ENCODE assay signal across 7 mouse cellular contexts in the genomic region with DNA sequence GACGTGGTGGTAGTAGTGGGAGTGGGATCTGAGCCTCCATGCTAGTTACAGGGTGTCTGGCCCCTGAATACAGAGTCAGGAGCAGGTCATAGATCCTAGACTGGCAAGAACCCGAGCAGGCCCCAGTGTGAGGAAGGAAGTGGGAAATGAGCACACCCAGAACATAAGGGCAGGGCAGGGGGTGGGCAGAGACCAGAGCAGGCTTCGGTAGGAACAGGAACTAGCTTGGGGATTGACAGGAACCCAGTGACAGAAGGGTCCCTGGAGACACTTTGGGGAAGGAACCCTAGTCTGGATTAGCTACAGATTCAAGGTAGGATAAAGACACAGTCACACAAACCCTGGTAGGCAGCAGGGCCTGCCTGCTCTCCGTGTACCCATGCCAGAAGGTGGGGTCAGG. TPM values are rescaled to one million over a fixed set of nuclear protein-coding genes. Genes with fewer than 3 reads are reported as not detected.
DNase-seq lines count a peak whose midpoint lies in the region; ATAC-seq and TF ChIP-seq lines count a peak whose summit lies in the region.

No protein-coding gene starts in this region.

- H3K27me3 ChIP-seq in CH12.LX (replicated peaks): no peaks in the 10 kb centered on the region
- no peaks in the 10 kb centered on the region for H3K27me3 ChIP-seq in heart, embryonic 10.5 days (ENCODE audit: insufficient read depth, poor library complexity, severe bottlenecking)
- no peaks in the 10 kb centered on the region for H3K27me3 ChIP-seq in lung, postnatal 0 days (replicated peaks; ENCODE audit: insufficient read depth, low read length)
- no peaks in the 10 kb centered on the region for H3K27me3 ChIP-seq in splenic B cell, adult 2 months (ENCODE audit: control insufficient read depth, insufficient read depth, low read length, poor library complexity, severe bottlenecking)

- H3K27ac ChIP-seq in CH12.LX (ENCODE audit: insufficient read depth, low read depth): peak overlapping the region; percentile 70
- peak overlapping the region; percentile 68 for H3K27ac ChIP-seq in heart, embryonic 10.5 days
- peak overlapping the region; percentile 91 for H3K27ac ChIP-seq in lung, postnatal 0 days (ENCODE audit: low read length)

- no peak for TF ChIP-seq CTCF in CH12.LX (conservative IDR thresholded peaks at IDR 0.05 in 1 of 2, IDR thresholded peaks at IDR 0.05 in 1 of 2; ENCODE audit: low read depth in 2 of 2, low read length in 2 of 2)
- no peak for TF ChIP-seq CTCF in lung, postnatal 0 days (IDR thresholded peaks at IDR 0.05)

- DNase-seq in CH12.LX (ENCODE audit: extremely low read depth): peak; percentile 66
- peak; percentile 24 for DNase-seq in MN1 (ENCODE audit: low spot score)
- no peak for DNase-seq in heart, embryonic 10.5 days (ENCODE audit: low spot score)
- DNase-seq in kidney, adult 9 months: peak; percentile 60
- peak; percentile 81 for DNase-seq in lung, postnatal 0 days (ENCODE audit: low spot score)
- peak; percentile 62 for DNase-seq in splenic B cell, adult 2 months (ENCODE audit: low read depth, low spot score)
- DNase-seq in ovary, postnatal 14 days (ENCODE audit: low spot score): no peak

- 34% methylated on average over 4 of the region's 4 CpGs for WGBS in heart, embryonic 10.5 days
- WGBS in lung, postnatal 0 days: 12% methylated on average over 4 of the region's 4 CpGs

- dilution Hi-C loops in CH12.LX (cut with MboI; ENCODE audit: extremely low pct_ligation_motif_present, extremely low pct_unique_long_range_greater_than_20kb, low sequenced_read_pairs): no loop called here

- TF ChIP-seq POLR2A in CH12.LX (IDR thresholded peaks at IDR 0.05; ENCODE audit: low read depth, low read length): no peak

- TF ChIP-seq RAD21 in CH12.LX (IDR thresholded peaks at IDR 0.05; ENCODE audit: low read depth, low read length): no peak

- peaks cover 14 to 53% of the 10 kb centered on the region in 2 experiments for H3K4me1 ChIP-seq in CH12.LX (ENCODE audit: control insufficient read depth in 1 of 2, insufficient read depth in 2 of 2)
- H3K4me1 ChIP-seq in heart, embryonic 10.5 days: peaks cover 46% of the 10 kb centered on the region
- peaks cover 11% of the 10 kb centered on the region; the same call in 1 of the 2 replicates for H3K4me1 ChIP-seq in lung, postnatal 0 days (ENCODE audit: insufficient read depth, low read depth, low read length)

- peak; percentile 36; the same call in 1 of the 2 replicates for TF ChIP-seq EP300 in CH12.LX (IDR thresholded peaks at IDR 0.05; ENCODE audit: low read length)
- TF ChIP-seq EP300 in lung, postnatal 0 days (IDR thresholded peaks at IDR 0.05): 0 out of 2 replicates have a peak, but pooled peaks have one; percentile 36

- peak overlapping the region; percentile 31 for H3K9ac ChIP-seq in CH12.LX (ENCODE audit: insufficient read depth, low read depth)
- no peak overlapping the region for H3K9ac ChIP-seq in lung, postnatal 0 days (replicated peaks; ENCODE audit: low read depth)

- peak overlapping the region; percentile 87 for H3K4me2 ChIP-seq in CH12.LX (ENCODE audit: insufficient read depth, low read depth, poor library complexity, severe bottlenecking)
- H3K4me2 ChIP-seq in lung, postnatal 0 days (replicated peaks; ENCODE audit: low read depth, low read length): peak overlapping the region; percentile 82

- H3K79me2 ChIP-seq in CH12.LX (replicated peaks; ENCODE audit: control insufficient read depth, extremely low read depth, insufficient read depth, poor library complexity, severe bottlenecking): no peaks in the 10 kb centered on the region

- peak overlapping the region; percentile 50 to 59 (median 57) for H3K4me3 ChIP-seq in CH12.LX (replicated peaks in 1 of 3; ENCODE audit: low read depth in 2 of 3, low read length in 2 of 3, poor library complexity in 1 of 3)
- H3K4me3 ChIP-seq in heart, embryonic 10.5 days: peak overlapping the region; percentile 72
- H3K4me3 ChIP-seq in lung, postnatal 0 days (ENCODE audit: low read depth, low read length): peak overlapping the region; percentile 46

- in situ Hi-C loops in CH12.LX (cut with MboI; ENCODE audit: low pct_ligation_motif_present, low pct_unique_long_range_greater_than_20kb, low sequenced_read_pairs): no loop called here

- no peaks in the 10 kb centered on the region for H3K36me3 ChIP-seq in CH12.LX (replicated peaks in 1 of 2; ENCODE audit: control insufficient read depth in 1 of 2, insufficient read depth in 1 of 2, low read length in 1 of 2)
- no peaks in the 10 kb centered on the region for H3K36me3 ChIP-seq in heart, embryonic 10.5 days
- no peaks in the 10 kb centered on the region for H3K36me3 ChIP-seq in lung, postnatal 0 days (ENCODE audit: insufficient read depth, low read length)
- H3K36me3 ChIP-seq in splenic B cell, adult 2 months (ENCODE audit: control insufficient read depth, insufficient read depth, low read length, poor library complexity, severe bottlenecking): no peaks in the 10 kb centered on the region

- ATAC-seq in lung, postnatal 0 days: no peak

- H3K9me3 ChIP-seq in CH12.LX (replicated peaks; ENCODE audit: low read length): no peaks in the 10 kb centered on the region
- H3K9me3 ChIP-seq in heart, embryonic 10.5 days: no peaks in the 10 kb centered on the region
- H3K9me3 ChIP-seq in lung, postnatal 0 days (ENCODE audit: low read length): no peaks in the 10 kb centered on the region

TF ChIP-seq in CH12.LX, 34 proteins besides CTCF, POLR2A, EP300 and RAD21:
- TF ChIP-seq NRF1 (IDR thresholded peaks at IDR 0.05; ENCODE audit: low read depth, low read length) (0 out of 2 replicates have a peak, but pooled peaks have one; percentile 17), MAZ (IDR thresholded peaks at IDR 0.05; ENCODE audit: low read depth, low read length) (no peak), RCOR1 (conservative IDR thresholded peaks at IDR 0.05; ENCODE audit: low read depth, low read length) (no peak), JUND (conservative IDR thresholded peaks at IDR 0.05; ENCODE audit: low read depth, low read length) (no peak), IRF4 (IDR thresholded peaks at IDR 0.05; ENCODE audit: low read depth, low read length) (peak; percentile 28; the same call in 1 of the 2 replicates), ELF1 (IDR thresholded peaks at IDR 0.05; ENCODE audit: low read depth, low read length) (peak; percentile 57), HCFC1 (IDR thresholded peaks at IDR 0.05; ENCODE audit: low read depth, low read length) (peak; percentile 30; the same call in 1 of the 2 replicates), NELFE (IDR thresholded peaks at IDR 0.05; ENCODE audit: low read depth, low read length) (peak; percentile 40; the same call in 1 of the 2 replicates)
TF ChIP-seq in CH12.LX: peak in this region for 5.

RNA-seq across cellular contexts. Expression of a gene that starts 1.3 kb away (rescaled TPM):
- 2.7 and 3.3 TPM in 2 replicates for total RNA-seq in CH12.LX (2012; rRNA removed)
- 1.7 TPM in 2 replicates for total RNA-seq in CH12.LX (2014; rRNA removed)
- polyA plus RNA-seq in CH12.LX (2012; ENCODE audit: insufficient read length, low read depth): 4.7 and 5.3 TPM in 2 replicates
- polyA plus RNA-seq in heart, embryonic 10.5 days (2016; fragmentation: Nextera tagmentation; extraction: Ambion mirVana): 12.0 and 12.7 TPM in 2 replicates
- 10.7 and 10.9 TPM in 2 replicates for polyA plus RNA-seq in lung, postnatal 0 days (2015; fragmentation: Nextera tagmentation; extraction: Ambion mirVana)

RNA-seq across cellular contexts. Expression of a gene that starts 13.2 kb away (rescaled TPM):
- 293 and 320 TPM in 2 replicates for total RNA-seq in CH12.LX (2012; rRNA removed)
- total RNA-seq in CH12.LX (2014; rRNA removed): 296 and 338 TPM in 2 replicates
- polyA plus RNA-seq in CH12.LX (2012; ENCODE audit: insufficient read length, low read depth): 330 and 338 TPM in 2 replicates
- 320 and 370 TPM in 2 replicates for polyA plus RNA-seq in heart, embryonic 10.5 days (2016; fragmentation: Nextera tagmentation; extraction: Ambion mirVana)
- 123 and 140 TPM in 2 replicates for polyA plus RNA-seq in lung, postnatal 0 days (2015; fragmentation: Nextera tagmentation; extraction: Ambion mirVana)

RNA-seq across cellular contexts. Expression of a gene that starts 14.1 kb away (rescaled TPM):
- 0.04 and 0.08 TPM in 2 replicates for total RNA-seq in CH12.LX (2012; rRNA removed)
- total RNA-seq in CH12.LX (2014; rRNA removed): 0.04 and 0.23 TPM in 2 replicates
- 0.19 TPM in 2 replicates for polyA plus RNA-seq in CH12.LX (2012; ENCODE audit: insufficient read length, low read depth)
- polyA plus RNA-seq in heart, embryonic 10.5 days (2016; fragmentation: Nextera tagmentation; extraction: Ambion mirVana): 7.1 and 8.5 TPM in 2 replicates
- polyA plus RNA-seq in lung, postnatal 0 days (2015; fragmentation: Nextera tagmentation; extraction: Ambion mirVana): 3.0 and 4.9 TPM in 2 replicates

RNA-seq across cellular contexts. Expression of a gene that starts 19.1 kb away (rescaled TPM):
- total RNA-seq in CH12.LX (2012; rRNA removed) (18.7 and 19.1 TPM in 2 replicates), CH12.LX (2014; rRNA removed) (8.0 and 8.7 TPM in 2 replicates)
- 19.4 and 21.9 TPM in 2 replicates for polyA plus RNA-seq in CH12.LX (2012; ENCODE audit: insufficient read length, low read depth)
- 18.4 and 21.0 TPM in 2 replicates for polyA plus RNA-seq in heart, embryonic 10.5 days (2016; fragmentation: Nextera tagmentation; extraction: Ambion mirVana)
- polyA plus RNA-seq in lung, postnatal 0 days (2015; fragmentation: Nextera tagmentation; extraction: Ambion mirVana): 9.5 and 9.8 TPM in 2 replicates

RNA-seq across cellular contexts. Expression of a gene that starts 34.4 kb away (rescaled TPM):
- total RNA-seq in CH12.LX (2012; rRNA removed) (13.2 and 14.8 TPM in 2 replicates), CH12.LX (2014; rRNA removed) (12.3 and 13.7 TPM in 2 replicates)
- polyA plus RNA-seq in CH12.LX (2012; ENCODE audit: insufficient read length, low read depth): 15.1 and 18.7 TPM in 2 replicates
- 13.9 and 18.0 TPM in 2 replicates for polyA plus RNA-seq in heart, embryonic 10.5 days (2016; fragmentation: Nextera tagmentation; extraction: Ambion mirVana)
- polyA plus RNA-seq in lung, postnatal 0 days (2015; fragmentation: Nextera tagmentation; extraction: Ambion mirVana): 6.4 and 7.9 TPM in 2 replicates

Comparison
In these comparisons a context has a peak if more than half of its experiments do, and no peak if none do; other contexts are left out.
1. DNase-seq: peak in CH12.LX (single experiment), MN1 (single experiment), kidney, adult 9 months (single experiment), lung, postnatal 0 days (single experiment) and splenic B cell, adult 2 months (single experiment); none in heart, embryonic 10.5 days (single experiment) and ovary, postnatal 14 days (single experiment).
2. Peak in every context shown above with its lines, with median percentiles within 50 percentile points of each other: H3K27ac ChIP-seq and H3K4me3 ChIP-seq.